Mouse (Mus musculus): ENCODE measurements at regions not wholly inside any gene's neighbourhood (a gene's known extent, or its start where the extent isn't known, plus 50 kb on each side); places are given as distances from the start of the nearest gene placed in this dataset.

GRCm38 (mm10) chr17:69672530-69672929 lies 233.4 kb downstream of the Akain1 start:
- TF ChIP-seq POLR2A (IDR thresholded peaks at IDR 0.05; ENCODE audit: borderline replicate concordance, extremely low read depth, insufficient read depth, insufficient read length, poor library complexity, severe bottlenecking) (no peak), CTCF (IDR thresholded peaks at IDR 0.05; ENCODE audit: borderline replicate concordance, extremely low read depth, insufficient read depth, insufficient read length) (no peak)
